Mouse (Mus musculus) right cerebral cortex, postnatal 14 days (tissue): ENCODE data around the gene Gm5938.

Source experiments
- DNase-seq: peaks from one replicate; pipeline ENCODE4 v3.0.0; 2022

The Gm5938 gene

DNA sequence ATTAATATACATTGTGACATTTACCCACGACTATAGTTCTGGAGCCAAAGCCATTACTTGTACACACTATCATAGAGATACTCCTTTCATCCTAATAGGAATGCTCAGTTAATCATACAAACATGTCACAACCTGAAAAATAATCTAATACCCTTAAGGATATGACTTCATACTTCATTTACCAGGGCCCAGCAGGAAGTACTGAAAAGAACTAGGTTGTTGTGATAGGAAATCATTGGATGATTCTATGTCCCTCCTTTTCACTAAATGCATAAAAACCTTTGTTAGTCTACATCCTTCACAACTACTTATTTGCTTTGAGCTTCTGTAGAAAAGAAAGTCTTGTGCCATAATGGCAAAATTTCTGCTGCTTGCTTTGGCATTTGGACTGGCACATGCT, at the start of gene Gm5938:
TSS of gene Gm5938 (plus strand) at position 301 of the 400 bp plus-strand sequence.
- no peak for DNase-seq

DNA sequence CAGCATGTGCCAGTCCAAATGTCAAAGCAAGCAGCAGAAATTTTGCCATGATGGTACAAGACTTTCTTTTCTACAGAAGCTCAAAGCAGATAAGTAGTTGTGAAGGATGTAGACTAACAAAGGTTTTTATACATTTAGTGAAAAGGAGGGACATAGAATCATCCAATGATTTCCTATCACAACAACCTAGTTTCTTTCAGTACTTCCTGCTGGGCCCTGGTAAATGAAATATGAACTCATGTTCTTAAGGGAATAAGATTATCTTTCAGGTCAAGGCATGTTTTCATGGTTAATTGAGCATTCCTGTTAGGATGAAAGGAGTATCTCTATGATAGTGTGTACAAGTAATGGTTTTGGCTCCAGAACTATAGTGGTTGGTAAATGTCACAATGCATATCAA, 34.0 kb upstream of the Gm5938 start, which contains the start of gene Obp1a:
TSS of gene Obp1a (minus strand) at position 101 of the 400 bp plus-strand sequence.
- no peak for DNase-seq
